Mouse (Mus musculus) ES-E14 (cell line): ENCODE results near the gene Pdcd4.

ENCODE experiments used
- CHD2 ChIP-seq: IDR thresholded peaks from 2 replicates; pipeline ENCODE4 v1.6.1; 2014; ENCODE audit warnings: mild to moderate bottlenecking, low read depth, low read length, inconsistent platforms
- HCFC1 ChIP-seq: IDR thresholded peaks from 2 replicates; pipeline ENCODE4 v1.6.1; 2012; ENCODE audit warnings: low read length, inconsistent platforms, borderline replicate concordance; ENCODE audit not compliant: insufficient read depth
- MAFK ChIP-seq: IDR thresholded peaks from 2 replicates; pipeline ENCODE4 v1.6.1; 2014; ENCODE audit warnings: mild to moderate bottlenecking, low read depth, low read length, inconsistent platforms; ENCODE audit not compliant: insufficient read depth

GRCm38 (mm10) chr19:53892061-53892460 is at the start of gene Pdcd4:
- TF ChIP-seq MAFK (no peak), HCFC1 (no peak), CHD2 (no peak)
